Mouse (Mus musculus) heart, embryonic 13.5 days (tissue): Measurements from ENCODE around the gene Scp2. TPM values are rescaled to one million over a fixed set of nuclear protein-coding genes. Genes with fewer than 3 reads are reported as not detected.

ENCODE experiments used
- ATAC-seq: fragments of 200-750 bp; cut with Nextera tagmentation; 2 replicates; pipeline ENCODE4 v1.8.0; 2017; ENCODE audit warnings: moderate TSS enrichment; ENCODE audit not compliant: insufficient number of reproducible peaks, low FRiP score, low TSS enrichment; ENCODE audit errors: extremely low read depth
- H3K27ac ChIP-seq: fragments of 300-500 bp; sonication (generic); replicated peaks from 2 replicates; pipeline ENCODE4 v1.5.1; 2015; ENCODE audit warnings: moderate library complexity, mild to moderate bottlenecking, inconsistent platforms
- H3K27me3 ChIP-seq: fragments of 300-500 bp; sonication (generic); replicated peaks from 2 replicates; pipeline ENCODE4 v1.6.1; 2015; ENCODE audit warnings: mild to moderate bottlenecking, inconsistent platforms
- H3K36me3 ChIP-seq: fragments of 300-500 bp; sonication (generic); 2 replicates; pipeline ENCODE4 v1.6.1; 2015; ENCODE audit warnings: mild to moderate bottlenecking, inconsistent platforms
- H3K4me1 ChIP-seq: fragments of 300-500 bp; sonication (generic); 2 replicates; pipeline ENCODE4 v1.6.1; 2015; ENCODE audit warnings: inconsistent platforms
- H3K4me2 ChIP-seq: fragments of 300-500 bp; sonication (generic); 2 replicates; pipeline ENCODE4 v1.6.1; 2015; ENCODE audit warnings: inconsistent platforms, mild to moderate bottlenecking, moderate library complexity
- H3K4me3 ChIP-seq: fragments of 300-500 bp; sonication (generic); 2 replicates; pipeline ENCODE4 v1.5.1; 2015; ENCODE audit warnings: moderate library complexity, mild to moderate bottlenecking, inconsistent platforms
- H3K9ac ChIP-seq: fragments of 300-500 bp; sonication (generic); 2 replicates; pipeline ENCODE4 v1.6.1; 2015; ENCODE audit warnings: inconsistent platforms, mild to moderate bottlenecking, moderate library complexity
- H3K9me3 ChIP-seq: fragments of 300-500 bp; sonication (generic); 2 replicates; pipeline ENCODE4 v1.6.1; 2016; ENCODE audit warnings: inconsistent platforms
- WGBS: fragments of 180-500 bp; shearing (Covaris S2); methylation state at CpG from one replicate; pipeline ENCODE4 v1.1.7; 2015; ENCODE audit warnings: mixed read lengths; 5-methylcytosine and 5-hydroxymethylcytosine counted together
- polyA plus RNA-seq: library from polyadenylated mRNA; unstranded; fragments of >200 nt; fragmentation: Nextera tagmentation; extraction: Ambion mirVana; gene quantifications from 2 replicates; pipeline ENCODE4 v1.2.1, GENCODE M21; 2015

Scp2 gene
- polyA plus RNA-seq, 1 experiment from 2014 or later, result 169 TPM

DNA sequence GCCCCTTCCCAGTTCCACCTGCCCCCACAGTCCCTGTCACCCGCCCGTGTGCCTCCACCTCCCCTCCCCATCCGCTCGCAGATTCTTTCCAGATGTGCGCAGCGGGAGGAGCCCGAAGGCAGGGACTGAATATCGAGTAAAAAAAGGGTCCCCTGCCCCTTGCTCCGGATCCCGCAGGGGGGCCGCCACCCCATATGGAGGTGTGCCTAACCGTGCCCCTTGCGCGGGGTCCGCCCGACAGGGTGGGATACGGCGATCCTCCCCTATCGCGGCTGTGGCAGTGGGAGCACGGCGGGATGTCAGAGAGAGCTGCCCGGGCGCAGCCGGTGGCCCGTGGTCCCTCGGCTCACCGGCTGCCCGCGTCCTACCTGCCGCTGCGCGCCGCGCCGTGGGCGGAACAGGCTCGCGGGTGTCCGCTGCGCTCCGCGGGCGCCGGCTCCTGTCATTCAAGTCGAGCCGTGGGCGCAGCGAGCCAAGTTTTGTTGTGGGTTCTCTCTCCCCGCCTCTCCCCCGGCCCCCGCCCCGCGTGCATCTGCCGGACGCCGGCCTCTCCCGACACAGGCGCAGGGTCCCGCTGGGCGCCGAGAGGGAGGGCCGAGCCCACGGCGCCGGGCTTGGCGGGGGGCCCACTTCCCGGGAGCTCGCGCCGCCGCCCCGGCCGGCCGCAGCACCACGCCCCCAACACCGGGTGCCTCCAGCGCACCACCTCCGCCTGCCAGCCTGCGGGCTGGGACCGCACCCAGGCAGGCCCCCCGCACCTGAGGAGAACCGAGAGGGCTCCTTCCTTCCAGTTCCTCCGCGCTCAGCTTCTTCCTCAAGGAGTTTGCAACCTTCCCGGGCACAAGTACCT lies 113.1 kb downstream of the Scp2 start:
- under 1% methylated on average over 86 of the region's 86 CpGs for WGBS
- no peak; the same call in 1 of the 2 replicates for ATAC-seq
- peak overlapping the region; percentile 69 for H3K4me3 ChIP-seq
- H3K9me3 ChIP-seq, result no peaks in the 10 kb centered on the region
- H3K27me3 ChIP-seq, result peaks cover 77% of the 10 kb centered on the region
- peak overlapping the region; percentile 78 for H3K9ac ChIP-seq
- peak overlapping the region; percentile 99 for H3K4me2 ChIP-seq
- no peaks in the 10 kb centered on the region for H3K36me3 ChIP-seq
- H3K4me1 ChIP-seq, result peaks cover 24% of the 10 kb centered on the region
- H3K27ac ChIP-seq, result no peak overlapping the region

DNA sequence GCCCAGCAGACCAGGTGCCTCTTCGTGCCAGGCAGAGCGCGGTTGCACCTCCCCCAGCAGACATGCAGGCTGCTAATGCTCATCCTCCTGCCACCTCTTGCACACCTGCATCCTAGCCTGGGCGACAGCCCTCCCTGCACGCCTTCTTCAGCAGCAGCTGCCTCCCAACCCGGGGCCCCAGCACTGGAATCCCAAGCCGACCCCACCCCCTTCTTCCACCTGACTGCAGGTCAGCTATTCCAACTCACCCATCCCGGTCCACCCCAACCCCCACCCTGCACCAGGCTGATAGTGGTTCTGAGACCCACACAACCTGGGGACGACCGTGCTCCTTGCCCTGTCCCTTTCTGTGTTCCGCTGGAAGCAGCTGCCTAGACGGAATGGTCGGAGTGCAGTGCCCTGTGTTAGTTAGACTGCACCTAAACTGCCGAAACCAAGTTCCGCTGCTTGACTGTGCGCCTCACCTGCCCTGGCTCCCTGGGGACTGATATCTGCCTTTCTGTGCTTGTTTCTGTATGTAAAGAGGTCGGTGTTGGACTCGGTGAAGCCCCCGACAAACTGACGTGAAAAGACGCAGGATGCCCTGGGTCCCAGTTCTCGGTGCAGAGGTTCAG lies 113.8 kb downstream of the Scp2 start:
- H3K27me3 ChIP-seq, result peaks cover 80% of the 10 kb centered on the region
- H3K4me3 ChIP-seq, result peak overlapping the region; percentile 69
- peaks cover 24% of the 10 kb centered on the region for H3K4me1 ChIP-seq
- 5% methylated on average over 22 of the region's 22 CpGs for WGBS
- no peaks in the 10 kb centered on the region for H3K36me3 ChIP-seq
- H3K4me2 ChIP-seq, result peak overlapping the region; percentile 99
- no peaks in the 10 kb centered on the region for H3K9me3 ChIP-seq
- no peak for ATAC-seq
- no peak overlapping the region for H3K27ac ChIP-seq
- peak overlapping the region; percentile 78 for H3K9ac ChIP-seq

DNA sequence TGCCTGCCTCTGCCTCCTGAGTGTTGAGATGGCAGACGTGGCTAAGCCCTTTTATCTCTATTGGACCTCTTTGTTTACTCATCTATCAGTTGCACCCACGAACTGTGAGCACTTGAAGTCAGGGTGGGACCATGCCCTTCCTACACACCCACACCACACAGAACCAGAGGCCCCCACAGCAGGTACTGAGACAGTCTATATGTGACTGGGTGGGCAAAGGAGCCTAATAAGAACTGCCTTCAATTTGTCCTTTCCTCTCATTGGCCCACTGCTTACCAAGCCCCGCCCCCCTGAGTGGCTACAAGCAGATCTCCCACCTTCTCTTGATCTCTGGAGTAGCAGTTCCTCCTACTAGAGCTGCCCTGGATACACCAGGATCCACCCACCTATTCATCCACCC lies 118.6 kb downstream of the Scp2 start:
- H3K4me2 ChIP-seq, result no peak overlapping the region
- WGBS, result 36% methylated on average over 3 of the region's 3 CpGs
- H3K27me3 ChIP-seq, result peaks cover 45% of the 10 kb centered on the region
- H3K9ac ChIP-seq, result no peak overlapping the region
- peaks cover 25% of the 10 kb centered on the region for H3K4me1 ChIP-seq
- no peak overlapping the region for H3K4me3 ChIP-seq
- H3K9me3 ChIP-seq, result no peaks in the 10 kb centered on the region
- ATAC-seq, result no peak
- H3K27ac ChIP-seq, result no peak overlapping the region
- H3K36me3 ChIP-seq, result no peaks in the 10 kb centered on the region

DNA sequence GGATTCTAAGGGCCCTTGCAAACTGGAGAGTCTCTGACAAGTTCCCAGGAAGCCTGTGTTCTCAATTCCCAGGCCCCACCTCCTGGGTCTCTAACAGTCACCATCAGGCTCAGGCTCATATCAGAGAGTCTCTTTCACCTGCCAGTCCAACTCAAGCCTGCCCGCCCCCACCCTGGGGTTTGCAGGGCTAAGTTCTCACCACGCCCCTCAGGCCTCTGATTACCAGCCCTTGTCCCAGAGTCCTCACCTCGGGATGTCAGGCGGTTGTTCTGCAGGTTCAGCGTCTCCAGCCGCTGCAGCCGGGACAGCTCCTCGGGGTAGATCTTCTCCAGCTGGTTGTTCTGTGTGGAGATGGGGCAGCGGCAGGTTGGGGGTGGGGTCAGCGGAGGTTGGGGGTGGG lies 119.5 kb downstream of the Scp2 start:
- H3K4me3 ChIP-seq, result peak overlapping the region; percentile 33; the same call in 1 of the 2 replicates
- 3% methylated on average over 10 of the region's 10 CpGs for WGBS
- H3K9ac ChIP-seq, result no peak overlapping the region; the same call in 1 of the 2 replicates
- peak overlapping the region; percentile 61 for H3K4me2 ChIP-seq
- H3K4me1 ChIP-seq, result peaks cover 19% of the 10 kb centered on the region
- no peak overlapping the region for H3K27ac ChIP-seq
- ATAC-seq, result no peak
- H3K27me3 ChIP-seq, result peaks cover 36% of the 10 kb centered on the region
- no peaks in the 10 kb centered on the region for H3K36me3 ChIP-seq
- peaks cover 4% of the 10 kb centered on the region; the same call in 1 of the 2 replicates for H3K9me3 ChIP-seq

DNA sequence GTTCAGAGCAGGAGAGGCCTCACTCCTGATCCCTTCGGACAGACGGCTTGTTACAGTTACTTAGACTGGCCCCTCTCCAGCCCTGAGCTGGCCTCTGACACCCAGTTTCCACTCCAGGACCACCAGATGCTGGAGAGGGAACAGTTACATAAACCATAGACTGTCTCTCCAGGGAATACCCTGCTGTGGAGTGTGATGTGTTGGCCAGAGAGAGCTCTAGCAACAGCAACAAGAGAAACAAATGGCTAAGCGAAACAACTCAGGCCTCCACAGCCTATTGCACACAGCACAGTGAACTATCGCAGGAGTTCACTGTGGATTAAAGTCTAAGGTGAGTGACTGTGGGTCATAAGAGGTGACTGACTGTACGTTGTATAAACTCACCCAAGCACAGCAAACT lies 120.2 kb downstream of the Scp2 start:
- Histone ChIP-seq H3K4me1 (peaks cover 19% of the 10 kb centered on the region), H3K27ac (no peak overlapping the region), H3K4me3 (no peak overlapping the region), H3K9ac (no peak overlapping the region), H3K27me3 (peaks cover 30% of the 10 kb centered on the region), H3K9me3 (peaks cover 8% of the 10 kb centered on the region; the same call in 1 of the 2 replicates), H3K4me2 (peak overlapping the region; percentile 61), H3K36me3 (no peaks in the 10 kb centered on the region)
- ATAC-seq, result no peak
- 61% methylated on average over 5 of the region's 5 CpGs for WGBS

DNA sequence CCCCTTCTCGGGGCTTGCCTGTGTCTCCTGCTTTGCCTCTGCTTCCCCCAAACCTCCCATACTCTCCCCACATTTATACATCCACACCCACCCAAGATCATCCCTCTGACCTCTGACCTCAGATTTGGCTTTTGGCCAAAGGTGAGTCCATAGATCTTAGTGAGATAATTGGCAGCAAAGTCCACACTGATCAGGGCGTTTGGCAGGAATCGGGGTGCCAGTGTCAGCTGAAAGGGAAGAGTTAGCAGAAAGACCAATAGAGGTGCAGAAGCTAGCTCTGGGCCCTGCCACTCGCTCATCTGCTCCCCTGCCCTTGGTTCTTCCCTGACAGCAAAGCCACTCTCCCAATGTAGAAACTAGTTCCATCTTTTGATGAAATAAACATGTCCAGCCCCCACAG lies 121.6 kb downstream of the Scp2 start:
- H3K36me3 ChIP-seq, result no peaks in the 10 kb centered on the region
- ATAC-seq, result no peak
- no peak overlapping the region for H3K4me2 ChIP-seq
- peaks cover 20% of the 10 kb centered on the region for H3K27me3 ChIP-seq
- no peak overlapping the region for H3K9ac ChIP-seq
- H3K9me3 ChIP-seq, result peaks cover 8% of the 10 kb centered on the region; the same call in 1 of the 2 replicates
- H3K27ac ChIP-seq, result no peak overlapping the region
- peaks cover 33% of the 10 kb centered on the region for H3K4me1 ChIP-seq
- 80% methylated on average over 4 of the region's 4 CpGs for WGBS
- H3K4me3 ChIP-seq, result no peak overlapping the region

DNA sequence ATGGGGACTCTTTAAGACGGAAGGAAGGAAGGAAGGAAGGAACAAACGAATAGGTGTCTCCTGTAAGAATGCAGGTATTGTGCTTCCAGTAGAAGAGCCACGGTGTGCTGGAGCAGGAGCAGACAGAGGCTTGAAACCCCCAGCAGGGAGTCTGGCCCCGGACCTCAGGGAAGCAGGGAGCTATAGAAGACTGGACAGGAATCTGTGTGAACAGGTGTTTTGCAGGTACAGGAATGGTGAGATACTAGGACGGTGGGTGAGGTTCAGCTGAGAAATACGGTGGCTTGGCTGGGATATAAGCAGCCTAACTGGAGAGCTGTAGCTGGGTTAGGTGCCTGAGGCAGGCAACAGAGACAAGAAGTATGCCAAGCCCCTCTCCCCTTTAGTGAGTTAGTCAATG lies 124.6 kb downstream of the Scp2 start:
- 83% methylated on average over 6 of the region's 6 CpGs for WGBS

DNA sequence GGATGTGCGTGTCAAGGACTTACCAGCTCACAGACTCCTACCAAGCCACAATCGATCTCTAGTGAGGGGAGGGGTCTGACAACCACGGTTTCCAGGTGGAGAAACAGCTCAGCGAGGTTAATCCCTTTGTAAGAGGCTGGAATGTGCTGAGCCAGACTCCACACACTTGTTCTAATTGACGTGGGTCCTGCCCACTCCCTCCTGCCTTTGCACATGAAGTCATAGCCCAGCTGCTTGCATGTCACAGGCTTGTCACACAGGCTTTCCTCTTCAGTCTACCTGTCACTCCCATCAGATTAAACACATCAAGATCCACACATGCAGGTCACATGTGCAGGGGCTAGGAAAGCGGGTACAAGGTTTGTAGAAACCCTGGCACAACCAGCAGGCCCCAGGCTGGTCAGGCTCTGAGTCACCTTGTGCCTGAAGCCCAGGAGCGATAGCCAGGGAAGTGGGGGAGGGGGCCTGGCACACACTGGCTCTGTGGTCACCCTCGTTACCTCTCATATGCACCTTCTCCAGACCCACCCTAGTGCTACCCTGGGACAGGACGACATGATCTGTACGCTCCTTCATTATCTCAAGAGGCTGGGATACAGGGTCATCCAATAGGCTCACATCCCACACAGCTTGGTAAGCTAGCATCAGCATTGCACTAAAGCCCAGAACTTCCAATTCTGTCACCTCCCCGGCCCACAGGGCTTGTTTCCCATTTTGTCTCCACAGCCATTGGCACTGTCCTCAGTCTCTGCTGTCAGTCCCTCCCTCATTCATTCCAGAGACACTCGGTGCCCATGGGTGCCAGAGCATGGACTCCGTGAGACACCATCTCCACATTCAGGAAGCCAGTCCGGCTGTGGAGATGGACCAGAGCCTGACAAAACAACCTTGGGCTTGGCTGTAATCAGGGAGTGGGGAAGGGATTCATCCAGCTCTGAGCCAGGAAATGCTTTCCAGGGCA lies 125.6 kb downstream of the Scp2 start:
- Histone ChIP-seq H3K9me3 (peaks cover 8% of the 10 kb centered on the region; the same call in 1 of the 2 replicates), H3K27ac (no peak overlapping the region), H3K9ac (no peak overlapping the region), H3K4me2 (no peak overlapping the region), H3K4me1 (peaks cover 27% of the 10 kb centered on the region), H3K4me3 (no peak overlapping the region), H3K27me3 (peaks cover 11% of the 10 kb centered on the region; the same call in 1 of the 2 replicates), H3K36me3 (no peaks in the 10 kb centered on the region)
- 35% methylated on average over 14 of the region's 14 CpGs for WGBS
- no peak for ATAC-seq

More for the DNA sequence above, 124.6 kb downstream of the Scp2 start:
- no peak overlapping the region for H3K9ac ChIP-seq
- H3K36me3 ChIP-seq, result no peaks in the 10 kb centered on the region
- H3K9me3 ChIP-seq, result peaks cover 8% of the 10 kb centered on the region; the same call in 1 of the 2 replicates
- no peak overlapping the region for H3K27ac ChIP-seq
- peaks cover 11% of the 10 kb centered on the region; the same call in 1 of the 2 replicates for H3K27me3 ChIP-seq
- no peak overlapping the region for H3K4me3 ChIP-seq
- no peak overlapping the region for H3K4me2 ChIP-seq
- peaks cover 31% of the 10 kb centered on the region for H3K4me1 ChIP-seq
- ATAC-seq, result no peak

DNA sequence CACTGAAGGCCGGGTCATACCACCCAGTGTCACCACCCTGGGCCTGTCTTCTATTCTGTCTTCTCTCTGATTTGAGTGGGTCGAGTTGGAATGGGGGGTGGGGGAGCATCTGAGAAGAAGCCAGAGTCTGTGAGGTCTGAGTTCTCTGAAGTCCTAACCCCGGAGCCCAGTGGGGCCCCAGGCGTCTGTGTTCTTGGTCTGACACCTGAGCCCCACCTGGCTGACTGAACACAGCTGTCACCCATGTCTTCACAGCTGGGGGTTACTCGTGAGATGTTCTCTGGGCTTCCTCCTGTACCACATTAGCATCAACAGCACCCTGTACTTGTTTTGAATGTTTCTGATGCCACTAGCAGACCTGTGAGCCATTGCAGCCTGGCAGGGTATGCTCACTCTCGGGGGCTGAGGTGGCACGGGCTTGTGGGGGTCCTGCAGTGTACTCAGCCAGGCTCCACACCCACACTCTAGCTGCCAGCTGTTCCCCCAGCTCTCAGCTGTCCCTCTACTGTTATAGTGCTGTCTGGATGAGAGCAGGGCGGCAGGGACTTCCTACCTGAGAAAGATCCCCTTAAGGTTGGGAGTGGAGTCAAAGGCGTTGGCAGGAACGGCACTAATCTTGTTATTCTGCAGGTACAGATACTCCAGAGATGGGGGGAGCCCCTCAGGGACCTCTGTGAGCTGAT lies 126.4 kb downstream of the Scp2 start:
- WGBS, result 46% methylated on average over 10 of the region's 10 CpGs
- ATAC-seq, result no peak
- H3K9ac ChIP-seq, result no peak overlapping the region
- no peak overlapping the region for H3K4me2 ChIP-seq
- peaks cover 11% of the 10 kb centered on the region; the same call in 1 of the 2 replicates for H3K27me3 ChIP-seq
- H3K4me3 ChIP-seq, result no peak overlapping the region
- H3K36me3 ChIP-seq, result no peaks in the 10 kb centered on the region
- H3K4me1 ChIP-seq, result peaks cover 26% of the 10 kb centered on the region
- H3K27ac ChIP-seq, result no peak overlapping the region
- peaks cover 8% of the 10 kb centered on the region; the same call in 1 of the 2 replicates for H3K9me3 ChIP-seq

DNA sequence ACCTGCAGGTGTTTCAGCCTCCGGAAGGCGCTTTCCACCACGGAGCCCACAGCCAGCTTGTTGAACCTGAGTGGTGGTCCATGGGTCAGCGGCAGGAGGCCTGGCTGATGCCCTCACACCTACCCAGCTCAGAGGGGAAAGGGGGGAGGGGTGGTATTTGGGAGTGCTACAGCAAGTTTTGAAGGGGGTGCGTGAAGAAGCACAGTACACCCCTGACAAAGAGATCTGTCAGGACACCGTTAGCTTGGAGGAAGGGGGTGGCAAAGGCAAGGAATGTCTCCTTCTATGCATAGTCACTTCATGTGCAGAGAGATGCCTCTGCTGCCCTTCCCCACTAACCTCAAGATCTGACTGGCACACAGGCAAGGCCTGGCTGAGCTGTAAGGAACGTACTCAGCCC lies 127.0 kb downstream of the Scp2 start:
- no peak overlapping the region for H3K9ac ChIP-seq
- H3K4me2 ChIP-seq, result no peak overlapping the region
- peaks cover 11% of the 10 kb centered on the region; the same call in 1 of the 2 replicates for H3K27me3 ChIP-seq
- H3K36me3 ChIP-seq, result no peaks in the 10 kb centered on the region
- H3K4me1 ChIP-seq, result peaks cover 26% of the 10 kb centered on the region
- no peak overlapping the region for H3K27ac ChIP-seq
- no peak overlapping the region for H3K4me3 ChIP-seq
- no peak for ATAC-seq
- H3K9me3 ChIP-seq, result peaks cover 8% of the 10 kb centered on the region; the same call in 1 of the 2 replicates
- WGBS, result 72% methylated on average over 7 of the region's 7 CpGs
